Mouse (Mus musculus) embryonic facial prominence, embryonic 12.5 days (tissue): Measurements from ENCODE around the gene Map7d2. TPM values are rescaled to one million over a fixed set of nuclear protein-coding genes. Genes with fewer than 3 reads are reported as not detected.

Source experiments
- ATAC-seq: fragments of 200-750 bp; cut with Nextera tagmentation; 2 replicates; pipeline ENCODE4 v1.8.0; 2017; ENCODE audit not compliant: insufficient number of reproducible peaks, insufficient read depth, low FRiP score, low TSS enrichment
- H3K27ac ChIP-seq: fragments of 300-500 bp; sonication (generic); 2 replicates; pipeline ENCODE4 v1.5.1; 2016; ENCODE audit warnings: mild to moderate bottlenecking
- H3K27me3 ChIP-seq: fragments of 300-500 bp; sonication (generic); 2 replicates; pipeline ENCODE4 v1.6.1; 2016; ENCODE audit warnings: mild to moderate bottlenecking, moderate library complexity
- H3K36me3 ChIP-seq: fragments of 300-500 bp; sonication (generic); 2 replicates; pipeline ENCODE4 v1.6.1; 2016; ENCODE audit warnings: mild to moderate bottlenecking
- H3K4me1 ChIP-seq: fragments of 300-500 bp; sonication (generic); 2 replicates; pipeline ENCODE4 v1.6.1; 2016
- H3K4me2 ChIP-seq: fragments of 300-500 bp; sonication (generic); replicated peaks from 2 replicates; pipeline ENCODE4 v1.6.1; 2016; ENCODE audit warnings: mild to moderate bottlenecking, moderate library complexity
- H3K4me3 ChIP-seq: fragments of 300-500 bp; sonication (generic); 2 replicates; pipeline ENCODE4 v1.5.1; 2016; ENCODE audit warnings: mild to moderate bottlenecking
- H3K9ac ChIP-seq: fragments of 300-500 bp; sonication (generic); 2 replicates; pipeline ENCODE4 v1.6.1; 2016; ENCODE audit warnings: mild to moderate bottlenecking, moderate library complexity
- H3K9me3 ChIP-seq: fragments of 300-500 bp; sonication (generic); 2 replicates; pipeline ENCODE4 v1.6.1; 2016; ENCODE audit warnings: mild to moderate bottlenecking, moderate library complexity
- WGBS: fragments of 180-500 bp; shearing (Covaris S2); methylation state at CpG from one replicate; pipeline ENCODE4 v1.1.7; 2016; 5-methylcytosine and 5-hydroxymethylcytosine counted together
- polyA plus RNA-seq: library from polyadenylated mRNA; unstranded; fragments of >200 nt; fragmentation: Nextera tagmentation; extraction: Ambion mirVana; gene quantifications from 2 replicates; pipeline ENCODE4 v1.2.1, GENCODE M21; 2016

Map7d2 gene
- polyA plus RNA-seq, 1 experiment from 2014 or later: 6.7 TPM

DNA sequence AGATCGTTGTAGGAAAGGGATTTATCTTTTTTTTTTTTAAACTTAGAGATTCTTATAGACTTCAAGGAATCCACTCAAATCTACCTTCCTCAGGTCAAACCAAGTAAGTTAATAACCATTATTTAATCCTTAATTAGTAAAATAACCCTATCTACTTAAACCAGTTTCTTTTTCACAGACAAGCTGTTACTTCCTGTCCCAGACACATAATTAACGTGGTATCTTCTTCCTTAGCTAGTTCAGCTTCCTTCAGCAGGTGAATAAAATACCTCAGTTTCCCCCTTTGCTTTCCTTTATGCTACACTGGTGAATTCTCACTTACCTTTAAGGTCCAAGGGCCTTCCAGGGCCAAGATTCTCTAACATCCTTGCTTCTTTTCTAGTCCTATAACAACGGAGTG lies 107.4 kb downstream of the Map7d2 start:
- 75% methylated on average over 3 of the region's 3 CpGs for WGBS
- Histone ChIP-seq H3K4me3 (no peak overlapping the region), H3K9ac (no peak overlapping the region), H3K27me3 (no peaks in the 10 kb centered on the region), H3K4me1 (no peaks in the 10 kb centered on the region), H3K36me3 (no peaks in the 10 kb centered on the region), H3K9me3 (no peaks in the 10 kb centered on the region), H3K27ac (no peak overlapping the region), H3K4me2 (no peak overlapping the region)
- ATAC-seq: no peak

- Histone ChIP-seq H3K9me3 (no peaks in the 10 kb centered on the region), H3K27me3 (no peaks in the 10 kb centered on the region), H3K4me1 (no peaks in the 10 kb centered on the region), H3K36me3 (no peaks in the 10 kb centered on the region), H3K9ac (no peak overlapping the region), H3K27ac (no peak overlapping the region), H3K4me3 (no peak overlapping the region), H3K4me2 (no peak overlapping the region)
- 78% methylated on average over 4 of the region's 4 CpGs for WGBS
- ATAC-seq: no peak
Observed at GRCm38 (mm10) chrX:159522651-159523050, 108.3 kb downstream of the Map7d2 start.

GRCm38 (mm10) chrX:159526388-159526787 lies 112.0 kb downstream of the Map7d2 start, which contains the start of gene Bclaf3:
Gene Bclaf3, plus strand, starts transcription at chrX:159526688.
- ATAC-seq: no peak
- no peaks in the 10 kb centered on the region for H3K27me3 ChIP-seq
- H3K27ac ChIP-seq: no peak within 1 kb of the TSS
- no peak within 1 kb of the TSS for H3K4me3 ChIP-seq
- no peak within 1 kb of the TSS for H3K9ac ChIP-seq
- H3K4me2 ChIP-seq: no peak within 1 kb of the TSS
- no peaks in the 10 kb centered on the region for H3K4me1 ChIP-seq
- WGBS: 82% methylated on average over 6 of the region's 6 CpGs
- H3K36me3 ChIP-seq: no peaks in the 10 kb centered on the region
- no peaks in the 10 kb centered on the region for H3K9me3 ChIP-seq

DNA sequence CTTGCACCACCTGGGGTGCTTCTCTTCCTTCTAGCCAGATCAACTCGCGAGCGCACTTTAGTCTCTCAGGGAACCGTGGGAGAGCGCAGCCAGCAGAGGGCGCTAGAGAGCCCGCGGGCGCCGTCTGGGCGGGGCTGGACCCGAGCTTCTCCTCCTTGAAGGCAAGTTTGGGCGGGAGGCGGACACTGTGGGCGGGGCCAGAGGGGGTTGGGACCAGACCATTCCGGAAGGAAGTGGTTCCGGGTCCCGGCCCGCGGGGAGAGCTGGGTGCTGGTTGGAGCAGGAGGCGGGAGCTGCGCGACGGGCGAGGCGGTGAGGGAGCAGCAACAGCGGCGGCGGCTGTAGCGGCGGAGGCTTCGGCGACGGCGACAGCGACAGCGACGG lies 118.0 kb downstream of the Map7d2 start:
- Histone ChIP-seq H3K27ac (peak overlapping the region; percentile 82), H3K27me3 (peaks cover 2% of the 10 kb centered on the region; the same call in 1 of the 2 replicates), H3K9ac (peak overlapping the region; percentile 62), H3K4me2 (peak overlapping the region; percentile 50), H3K9me3 (no peaks in the 10 kb centered on the region), H3K4me3 (peak overlapping the region; percentile 61), H3K4me1 (no peaks in the 10 kb centered on the region), H3K36me3 (no peaks in the 10 kb centered on the region)
- 26% methylated on average over 34 of the region's 38 CpGs for WGBS
- ATAC-seq: peak; percentile 91

DNA sequence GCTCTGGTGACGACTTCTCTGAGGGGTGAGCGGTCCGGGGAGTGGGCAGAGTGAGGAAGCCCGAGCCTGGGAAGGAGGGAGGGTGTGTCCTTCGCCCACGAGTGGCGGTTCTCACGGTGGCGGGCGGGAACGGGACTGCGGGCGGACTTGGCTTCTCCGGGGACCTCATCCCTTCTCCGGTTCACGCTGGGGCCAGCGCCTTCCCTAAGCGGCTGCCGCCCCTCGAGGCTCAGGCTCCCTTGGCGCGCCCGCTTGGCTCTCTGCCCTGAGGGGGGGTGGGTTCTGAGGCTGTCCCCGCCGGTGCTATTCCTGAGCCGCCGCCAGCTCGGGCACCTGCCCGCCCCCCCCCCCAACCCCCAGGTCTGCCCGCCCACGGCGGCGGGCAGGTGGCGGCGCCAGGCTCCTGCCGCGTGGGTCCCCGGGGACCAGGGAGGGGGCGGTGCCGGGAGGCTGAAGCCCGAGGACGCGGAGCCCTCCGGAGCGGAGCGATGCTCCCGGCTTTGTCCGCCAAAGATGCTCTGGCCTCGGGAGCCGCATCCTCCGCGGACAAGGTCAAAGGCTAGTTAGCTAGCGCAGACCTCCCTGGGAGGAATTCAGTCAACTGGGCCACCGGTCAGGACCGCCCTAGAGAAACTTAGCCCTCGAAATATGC lies 118.6 kb downstream of the Map7d2 start:
- Histone ChIP-seq H3K27me3 (peaks cover 2% of the 10 kb centered on the region; the same call in 1 of the 2 replicates), H3K4me2 (peak overlapping the region; percentile 50), H3K9ac (peak overlapping the region; percentile 62), H3K36me3 (no peaks in the 10 kb centered on the region), H3K4me3 (peak overlapping the region; percentile 61), H3K9me3 (no peaks in the 10 kb centered on the region), H3K27ac (peak overlapping the region; percentile 82), H3K4me1 (no peaks in the 10 kb centered on the region)
- peak; percentile 70 for ATAC-seq
- 20% methylated on average over 40 of the region's 56 CpGs for WGBS

- Histone ChIP-seq H3K27me3 (peaks cover 3% of the 10 kb centered on the region; the same call in 1 of the 2 replicates), H3K9ac (no peak overlapping the region), H3K4me3 (no peak overlapping the region), H3K27ac (no peak overlapping the region), H3K9me3 (no peaks in the 10 kb centered on the region), H3K36me3 (no peaks in the 10 kb centered on the region), H3K4me1 (no peaks in the 10 kb centered on the region), H3K4me2 (no peak overlapping the region)
- ATAC-seq: no peak
- WGBS: 88% methylated on average over 18 of the region's 18 CpGs
Observed at GRCm38 (mm10) chrX:159541936-159542335, 127.6 kb downstream of the Map7d2 start.

- Histone ChIP-seq H3K4me2 (no peak overlapping the region), H3K4me3 (no peak overlapping the region), H3K4me1 (no peaks in the 10 kb centered on the region), H3K9me3 (no peaks in the 10 kb centered on the region), H3K27ac (no peak overlapping the region), H3K9ac (no peak overlapping the region), H3K36me3 (no peaks in the 10 kb centered on the region), H3K27me3 (no peaks in the 10 kb centered on the region; the same call in 1 of the 2 replicates)
- ATAC-seq: no peak
- WGBS: 92% methylated on average over 5 of the region's 5 CpGs
Observed at GRCm38 (mm10) chrX:159547093-159547492, 132.7 kb downstream of the Map7d2 start.

Other genes with a start within 250 kb of the Map7d2 start
- gene Rps6ka3, start 204.3 kb upstream of the Map7d2 start, polyA plus RNA-seq: 5.7 and 6.4 TPM in 2 replicates
- 122 and 137 TPM in 2 replicates for gene Eif1ax, start 42.4 kb upstream of the Map7d2 start, polyA plus RNA-seq
- 25.8 and 27.0 TPM in 2 replicates for gene Bclaf3, start 112.1 kb downstream of the Map7d2 start, polyA plus RNA-seq
- gene Sh3kbp1, start 212.7 kb downstream of the Map7d2 start, polyA plus RNA-seq: 33.9 and 39.9 TPM in 2 replicates